Mouse (Mus musculus) heart, adult 10 weeks (tissue): ENCODE results near the gene Spp2. TPM values are rescaled to one million over a fixed set of nuclear protein-coding genes. Genes with fewer than 3 reads are reported as not detected.

Experiments used
- polyA plus RNA-seq: library from polyadenylated mRNA; stranded (reverse); fragments of 350-450 nt; fragmentation: Illumina TruSeq; extraction: RNeasy Lipid Tissue Mini Kit (QIAGEN cat#74804); gene quantifications from one replicate; pipeline ENCODE4 v1.2.3, GENCODE M21; 2014; ENCODE audit warnings: low read depth, low replicate concordance

Gene Spp2
- polyA plus RNA-seq = not detected

GRCm38 (mm10) chr1:88406807-88407198 is at the start of gene Spp2:
Gene Spp2 (plus strand): TSS chr1:88406961.

Other genes starting within 250 kb of the Spp2 start
- not detected for gene Ugt1a5, start 240.9 kb upstream of the Spp2 start, polyA plus RNA-seq
- gene Ugt1a2, start 206.4 kb upstream of the Spp2 start, polyA plus RNA-seq = not detected
- not detected for gene Dnajb3, start 201.2 kb upstream of the Spp2 start, polyA plus RNA-seq
- 0.68 TPM for gene Ugt1a1, start 195.0 kb upstream of the Spp2 start, polyA plus RNA-seq
- not detected for gene Mroh2a, start 180.0 kb upstream of the Spp2 start, polyA plus RNA-seq
- 26.4 TPM for gene Hjurp, start 129.3 kb upstream of the Spp2 start, polyA plus RNA-seq
- gene Trpm8, start 129.3 kb upstream of the Spp2 start, polyA plus RNA-seq = not detected
- 0.24 TPM for gene Glrp1, start 103.1 kb downstream of the Spp2 start, polyA plus RNA-seq